Mouse (Mus musculus) cortical plate, adult 2 months (tissue): ENCODE measurements around the gene U90926.

Experiments
- CTCF ChIP-seq: fragments of 200-500 bp; IDR thresholded peaks from 2 replicates; pipeline ENCODE4 v1.5.1; 2011; ENCODE audit warnings: mild to moderate bottlenecking, control low read depth, low read length; ENCODE audit not compliant: insufficient read depth; ENCODE audit errors: extremely low read depth
- POLR2A ChIP-seq: fragments of 200-500 bp; IDR thresholded peaks from 2 replicates; pipeline ENCODE4 v1.6.1; 2011; ENCODE audit warnings: mild to moderate bottlenecking, low read length, control low read depth; ENCODE audit not compliant: insufficient read depth; ENCODE audit errors: extremely low read depth

DNA sequence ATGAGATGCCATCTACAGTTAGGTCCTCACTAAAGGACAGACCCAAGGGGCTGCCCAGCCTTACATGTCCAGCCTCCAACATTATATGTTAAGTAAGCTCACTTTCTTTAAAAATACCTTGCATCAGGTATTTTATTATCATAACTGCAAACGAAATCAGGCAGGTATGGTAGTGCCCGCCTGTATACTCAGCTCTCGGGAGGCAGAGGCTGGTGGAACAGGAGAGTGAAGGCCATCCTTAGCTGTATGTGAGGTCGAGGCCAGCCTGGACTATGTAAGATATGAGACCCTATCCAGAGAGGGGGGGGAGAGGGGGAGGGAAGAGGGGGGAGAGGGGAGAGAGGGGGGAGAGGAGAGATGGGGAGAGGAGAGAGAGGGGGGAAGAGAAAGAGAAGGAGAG lies 18.2 kb upstream of the U90926 start:
- TF ChIP-seq CTCF (no peak), POLR2A (no peak)
